In genomic region chr4:125227194-125227593, GRCm38 (mm10) we compare ENCODE assay signal across 14 mouse cellular contexts.
"Had no signal": no experiment of that assay in that cellular context is flagged by ENCODE, and none has a peak within 500 bp of the region (broad histone marks: within the 10 kb centered on the region; RNA-seq: fewer than 3 reads in every experiment).

No protein-coding gene starts in this region.

- H3K9ac ChIP-seq: limb, embryonic 13.5 days; liver, embryonic 12.5 days; neural tube, embryonic 12.5 days; stomach, embryonic 15.5 days had no signal

- H3K27ac ChIP-seq: limb, embryonic 13.5 days; liver, embryonic 12.5 days; neural tube, embryonic 12.5 days; stomach, embryonic 15.5 days had no signal

- ATAC-seq: liver, embryonic 12.5 days had no signal

- H3K9me3 ChIP-seq: limb, embryonic 13.5 days; neural tube, embryonic 12.5 days; stomach, embryonic 15.5 days had no signal

- H3K4me3 ChIP-seq: limb, embryonic 13.5 days; liver, embryonic 12.5 days; neural tube, embryonic 12.5 days; stomach, embryonic 15.5 days had no signal

- H3K4me2 ChIP-seq: limb, embryonic 13.5 days; liver, embryonic 12.5 days; neural tube, embryonic 12.5 days; stomach, embryonic 15.5 days had no signal

- H3K4me1 ChIP-seq: limb, embryonic 13.5 days; liver, embryonic 12.5 days; stomach, embryonic 15.5 days had no signal

- DNase-seq: kidney, adult 11 months; kidney, adult 9 months; kidney, postnatal 10 days; layer of hippocampus, postnatal 36 days; left cerebral cortex, postnatal 4 days; lung, adult 18-20 months; lung, postnatal 36 days; midbrain, embryonic 14.5 days; right cerebral cortex, postnatal 14 days; thymus, postnatal 14 days had no signal

- H3K36me3 ChIP-seq: limb, embryonic 13.5 days; liver, embryonic 12.5 days; neural tube, embryonic 12.5 days; stomach, embryonic 15.5 days had no signal
